Mouse (Mus musculus): ENCODE measurements at regions not wholly inside any gene's neighbourhood (a gene's known extent, or its start where the extent isn't known, plus 50 kb on each side); places are given as distances from the start of the nearest gene placed in this dataset.

- DNase-seq (ENCODE audit: low spot score) = peak; percentile 34
Observed at GRCm38 (mm10) chr1:92340644-92341043, 133.0 kb downstream of the Ndufa10 start.

- no peak for DNase-seq (ENCODE audit: low spot score)
Observed at GRCm38 (mm10) chr1:92338589-92338988, 135.1 kb downstream of the Ndufa10 start.

GRCm38 (mm10) chr1:92337450-92337849 lies 136.2 kb downstream of the Ndufa10 start:
- peak; percentile 32 for DNase-seq (ENCODE audit: low spot score)

- no peak for DNase-seq (ENCODE audit: low spot score)
Observed at GRCm38 (mm10) chr1:92332248-92332584, 136.7 kb upstream of the Hdac4 start.

GRCm38 (mm10) chr1:92331559-92332247 lies 136.2 kb upstream of the Hdac4 start:
- DNase-seq (ENCODE audit: low spot score) = no peak

- no peak for DNase-seq (ENCODE audit: low spot score)
Observed at GRCm38 (mm10) chr1:92330181-92330580, 134.7 kb upstream of the Hdac4 start.

- no peak for DNase-seq (ENCODE audit: low spot score)
Observed at GRCm38 (mm10) chr1:92329491-92329890, 134.0 kb upstream of the Hdac4 start.

GRCm38 (mm10) chr1:92327141-92327540 lies 131.6 kb upstream of the Hdac4 start:
- no peak for DNase-seq (ENCODE audit: low spot score)

- DNase-seq (ENCODE audit: low spot score) = no peak
Observed at GRCm38 (mm10) chr1:92325281-92325680, 129.8 kb upstream of the Hdac4 start.

- no peak for DNase-seq (ENCODE audit: low spot score)
Observed at GRCm38 (mm10) chr1:92324091-92324950, 128.8 kb upstream of the Hdac4 start.

- DNase-seq (ENCODE audit: low spot score) = no peak
Observed at GRCm38 (mm10) chr1:92317131-92317530, 121.6 kb upstream of the Hdac4 start.

GRCm38 (mm10) chr1:92316191-92316723 lies 120.8 kb upstream of the Hdac4 start:
- peak; percentile 43 for DNase-seq (ENCODE audit: low spot score)

GRCm38 (mm10) chr1:92313001-92313597 lies 117.6 kb upstream of the Hdac4 start:
- DNase-seq (ENCODE audit: low spot score) = no peak

GRCm38 (mm10) chr1:92309883-92310282 lies 114.4 kb upstream of the Hdac4 start:
- DNase-seq (ENCODE audit: low spot score) = no peak

GRCm38 (mm10) chr1:92309381-92309780 lies 113.9 kb upstream of the Hdac4 start:
- no peak for DNase-seq (ENCODE audit: low spot score)

- DNase-seq (ENCODE audit: low spot score) = no peak
Observed at GRCm38 (mm10) chr1:92308537-92308936, 113.0 kb upstream of the Hdac4 start.

- DNase-seq (ENCODE audit: low spot score) = no peak
Observed at GRCm38 (mm10) chr1:92306042-92306441, 110.5 kb upstream of the Hdac4 start.

- no peak for DNase-seq (ENCODE audit: low spot score)
Observed at GRCm38 (mm10) chr1:92299041-92299440, 103.5 kb upstream of the Hdac4 start.

- no peak for DNase-seq (ENCODE audit: low spot score)
Observed at GRCm38 (mm10) chr1:92292681-92293380, 97.3 kb upstream of the Hdac4 start.

- DNase-seq (ENCODE audit: low spot score) = no peak
Observed at GRCm38 (mm10) chr1:92286966-92287342, 91.5 kb upstream of the Hdac4 start.

- DNase-seq (ENCODE audit: low spot score) = no peak
Observed at GRCm38 (mm10) chr1:92286013-92286965, 90.8 kb upstream of the Hdac4 start.

Data from yolk sac, embryonic 10.5 days (tissue).